Mouse (Mus musculus) embryonic fibroblast, embryonic 13.5 days (primary cell): ENCODE results near the gene Chd4.

ENCODE experiments used
- CTCF ChIP-seq: IDR thresholded peaks from 2 replicates; pipeline ENCODE4 v1.5.1; 2011; ENCODE audit warnings: mild to moderate bottlenecking, control low read depth, low read length, moderate library complexity, borderline replicate concordance; ENCODE audit not compliant: insufficient read depth
- POLR2A ChIP-seq: IDR thresholded peaks from 2 replicates; pipeline ENCODE4 v1.6.1; 2011; ENCODE audit warnings: low read depth, mild to moderate bottlenecking, control low read depth, low read length, moderate library complexity

GRCm38 (mm10) chr6:125071170-125071895 lies 24.4 kb upstream of the Chd4 start:
- no peak for TF ChIP-seq POLR2A
- TF ChIP-seq CTCF: no peak
